Mouse (Mus musculus) lung, postnatal 0 days (tissue): ENCODE results near the gene Plp2.

ENCODE experiments used
- CTCF ChIP-seq: IDR thresholded peaks from 2 replicates; pipeline ENCODE4 v1.5.1; 2016; ENCODE audit warnings: antibody characterized with exemption, mild to moderate bottlenecking
- EP300 ChIP-seq: IDR thresholded peaks from 2 replicates; pipeline ENCODE4 v1.6.1; 2016; ENCODE audit warnings: antibody characterized with exemption, mild to moderate bottlenecking, control low read depth

- TF ChIP-seq CTCF: no peak
- TF ChIP-seq EP300: no peak
Observed at GRCm38 (mm10) chrX:7658031-7658784, 13.0 kb downstream of the Plp2 start.
